Mouse (Mus musculus) retina, adult 2 months (tissue): ENCODE measurements around the gene Dennd1a.

Source experiments
- DNase-seq: peaks from one replicate; pipeline ENCODE4 v3.0.0-alpha.2; 2012; ENCODE audit warnings: low read depth, low spot score

The Dennd1a gene

GRCm38 (mm10) chr2:37819526-37820152, 467.6 kb downstream of the Dennd1a start:
- DNase-seq = no peak

- no peak for DNase-seq
Measured at GRCm38 (mm10) chr2:37818761-37819525, 468.2 kb downstream of the Dennd1a start.

GRCm38 (mm10) chr2:37815676-37816075, 471.5 kb downstream of the Dennd1a start:
- DNase-seq = peak; percentile 67

- DNase-seq = no peak
Measured at GRCm38 (mm10) chr2:37814820-37815361, 472.3 kb downstream of the Dennd1a start.

GRCm38 (mm10) chr2:37812401-37812800, 474.8 kb downstream of the Dennd1a start:
- no peak for DNase-seq

GRCm38 (mm10) chr2:37811682-37812081, 475.5 kb downstream of the Dennd1a start:
- no peak for DNase-seq

GRCm38 (mm10) chr2:37802610-37803212, 484.5 kb downstream of the Dennd1a start:
- DNase-seq = peak; percentile 72

GRCm38 (mm10) chr2:37801687-37802086, 485.5 kb downstream of the Dennd1a start:
- no peak for DNase-seq

GRCm38 (mm10) chr2:37799137-37799536, 488.1 kb downstream of the Dennd1a start:
- peak; percentile 62 for DNase-seq

GRCm38 (mm10) chr2:37797046-37797445, 490.1 kb downstream of the Dennd1a start:
- DNase-seq = no peak

GRCm38 (mm10) chr2:37796021-37796420, 491.2 kb downstream of the Dennd1a start:
- DNase-seq = no peak

GRCm38 (mm10) chr2:37791340-37791739, 495.9 kb downstream of the Dennd1a start:
- DNase-seq = no peak

- DNase-seq = no peak
Measured at GRCm38 (mm10) chr2:37790738-37791137, 496.5 kb downstream of the Dennd1a start.

GRCm38 (mm10) chr2:37789995-37790394, 497.2 kb downstream of the Dennd1a start:
- DNase-seq = no peak

GRCm38 (mm10) chr2:37789029-37789428, 498.2 kb downstream of the Dennd1a start:
- DNase-seq = no peak

- no peak for DNase-seq
Measured at GRCm38 (mm10) chr2:37788176-37788962, 498.8 kb downstream of the Dennd1a start.

- no peak for DNase-seq
Measured at GRCm38 (mm10) chr2:37786461-37786860, 500.7 kb downstream of the Dennd1a start.

- no peak for DNase-seq
Measured at GRCm38 (mm10) chr2:37784473-37784872, 502.7 kb downstream of the Dennd1a start.

- no peak for DNase-seq
Measured at GRCm38 (mm10) chr2:37782002-37782401, 505.2 kb downstream of the Dennd1a start.

GRCm38 (mm10) chr2:37781421-37781820, 505.8 kb downstream of the Dennd1a start:
- DNase-seq = no peak

- peak; percentile 96 for DNase-seq
Measured at GRCm38 (mm10) chr2:37780270-37780929, 506.8 kb downstream of the Dennd1a start.
